Mouse (Mus musculus): ENCODE data around the gene Casq2.

Gene Casq2

GRCm38 (mm10) chr3:102193488-102194290, 107.5 kb downstream of the Casq2 start:
- no peak for DNase-seq (ENCODE audit: low spot score)

GRCm38 (mm10) chr3:102194291-102195051, 108.3 kb downstream of the Casq2 start:
- DNase-seq (ENCODE audit: low spot score) = peak; percentile 27

- DNase-seq (ENCODE audit: low spot score) = no peak
Observed at GRCm38 (mm10) chr3:102195762-102196161, 109.5 kb downstream of the Casq2 start.

Measured in testis, postnatal 14 days (tissue).